Mouse (Mus musculus) CH12.LX (cell line): ENCODE results near the gene Myl9. TPM values are rescaled to one million over a fixed set of nuclear protein-coding genes. Genes with fewer than 3 reads are reported as not detected.

Experiments
- DNase-seq: peaks from one replicate; pipeline ENCODE4 v3.0.0-alpha.2; 2013; ENCODE audit errors: extremely low read depth
- H3K27ac ChIP-seq: 2 replicates; pipeline ENCODE4 v1.5.1; 2012; ENCODE audit warnings: low read depth, mild to moderate bottlenecking, control low read depth, moderate library complexity; ENCODE audit not compliant: insufficient read depth
- H3K27me3 ChIP-seq: replicated peaks from 2 replicates; pipeline ENCODE3; 2012; ENCODE audit warnings: inconsistent platforms
- H3K36me3 ChIP-seq, 2 experiments: replicated peaks in 1 of 2; 2 replicates each; pipeline versions ENCODE3 to v1.6.1; 2012; ENCODE audit warnings: inconsistent platforms in 1 of 2, low read length in 1 of 2, mild to moderate bottlenecking in 1 of 2, mixed read lengths in 1 of 2, moderate library complexity in 1 of 2; ENCODE audit not compliant: control insufficient read depth in 1 of 2, insufficient read depth in 1 of 2
- H3K4me1 ChIP-seq, 2 experiments: 2 replicates each; pipeline ENCODE4 v1.6.1; 2012; ENCODE audit warnings: inconsistent platforms in 1 of 2, moderate library complexity in 1 of 2; ENCODE audit not compliant: insufficient read depth in 2 of 2, control insufficient read depth in 1 of 2
- H3K4me2 ChIP-seq: 2 replicates; pipeline ENCODE4 v1.6.1; 2012; ENCODE audit warnings: low read depth, mild to moderate bottlenecking, control low read depth; ENCODE audit not compliant: poor library complexity, insufficient read depth, severe bottlenecking
- H3K4me3 ChIP-seq, 3 experiments: fragments of 150-350 bp in 1 of 3; sonication (generic) in 1 of 3; replicated peaks in 1 of 3; 2 replicates each; pipeline versions ENCODE3 to v1.5.1; 2011 to 2012; ENCODE audit warnings: low read depth in 2 of 3, low read length in 2 of 3, mild to moderate bottlenecking in 2 of 3, moderate library complexity in 2 of 3, control low read depth in 1 of 3, improper control_type of control experiment in 1 of 3, inconsistent platforms in 1 of 3, mixed read lengths in 1 of 3; ENCODE audit not compliant: poor library complexity in 1 of 3
- H3K79me2 ChIP-seq: replicated peaks from 2 replicates; pipeline ENCODE4 v1.6.1; 2012; ENCODE audit warnings: mild to moderate bottlenecking, moderate library complexity; ENCODE audit not compliant: control insufficient read depth, poor library complexity, insufficient read depth, severe bottlenecking; ENCODE audit errors: extremely low read depth
- H3K9ac ChIP-seq: 2 replicates; pipeline ENCODE4 v1.6.1; 2012; ENCODE audit warnings: low read depth, mild to moderate bottlenecking, control low read depth, moderate library complexity; ENCODE audit not compliant: insufficient read depth
- H3K9me3 ChIP-seq: replicated peaks from 2 replicates; pipeline ENCODE3; 2012; ENCODE audit warnings: low read length, inconsistent platforms, mixed read lengths
- CHD2 ChIP-seq: IDR thresholded peaks from 2 replicates; pipeline ENCODE4 v1.6.1; 2011; ENCODE audit warnings: low read length, improper control_type of control experiment
- ELF1 ChIP-seq: IDR thresholded peaks from 2 replicates; pipeline ENCODE4 v1.6.1; 2014; ENCODE audit warnings: low read depth, mild to moderate bottlenecking, inconsistent platforms, low read length, improper control_type of control experiment
- EP300 ChIP-seq: IDR thresholded peaks from 2 replicates; pipeline ENCODE4 v1.6.1; 2011; ENCODE audit warnings: low read length, improper control_type of control experiment
- GABPA ChIP-seq: IDR thresholded peaks from 2 replicates; pipeline ENCODE4 v1.6.1; 2012; ENCODE audit warnings: low read depth, low read length, improper control_type of control experiment, inconsistent platforms; ENCODE audit not compliant: insufficient replicate concordance
- IRF4 ChIP-seq: IDR thresholded peaks from 2 replicates; pipeline ENCODE4 v1.6.1; 2014; ENCODE audit warnings: low read depth, mild to moderate bottlenecking, inconsistent platforms, low read length, improper control_type of control experiment
- KAT2A ChIP-seq: IDR thresholded peaks from 2 replicates; pipeline ENCODE4 v1.6.1; 2012; ENCODE audit warnings: low read length, improper control_type of control experiment, inconsistent platforms; ENCODE audit not compliant: insufficient replicate concordance
- MAFK ChIP-seq: IDR thresholded peaks from 2 replicates; pipeline ENCODE4 v1.6.1; 2011; ENCODE audit warnings: low read length, improper control_type of control experiment; ENCODE audit not compliant: insufficient replicate concordance
- MAZ ChIP-seq: IDR thresholded peaks from 2 replicates; pipeline ENCODE4 v1.6.1; 2012; ENCODE audit warnings: low read depth, mild to moderate bottlenecking, inconsistent platforms, low read length, improper control_type of control experiment, moderate library complexity
- MEF2A ChIP-seq: IDR thresholded peaks from 2 replicates; pipeline ENCODE4 v1.6.1; 2014; ENCODE audit warnings: low read depth, mild to moderate bottlenecking, inconsistent platforms, low read length, improper control_type of control experiment, borderline replicate concordance
- MYC ChIP-seq: IDR thresholded peaks from 2 replicates; pipeline ENCODE4 v1.6.1; 2011; ENCODE audit warnings: low read depth, mild to moderate bottlenecking, improper control_type of control experiment, low read length
- POLR2A ChIP-seq: IDR thresholded peaks from 2 replicates; pipeline ENCODE4 v1.6.1; 2011; ENCODE audit warnings: low read depth, mild to moderate bottlenecking, improper control_type of control experiment, low read length
- POLR2AphosphoS2 ChIP-seq: IDR thresholded peaks from 2 replicates; pipeline ENCODE4 v1.6.1; 2011; ENCODE audit warnings: low read depth, low read length, improper control_type of control experiment
- RAD21 ChIP-seq: IDR thresholded peaks from 2 replicates; pipeline ENCODE4 v1.6.1; 2011; ENCODE audit warnings: low read depth, mild to moderate bottlenecking, low read length, improper control_type of control experiment, moderate library complexity
- RCOR1 ChIP-seq: conservative IDR thresholded peaks from 2 replicates; pipeline ENCODE4 v1.6.1; 2012; ENCODE audit warnings: low read depth, mild to moderate bottlenecking, inconsistent platforms, low read length, improper control_type of control experiment
- TBP ChIP-seq: conservative IDR thresholded peaks from 2 replicates; pipeline ENCODE4 v1.6.1; 2011; ENCODE audit warnings: low read depth, low read length, improper control_type of control experiment
- TCF12 ChIP-seq: IDR thresholded peaks from 2 replicates; pipeline ENCODE4 v1.6.1; 2014; ENCODE audit warnings: low read depth, mild to moderate bottlenecking, inconsistent platforms, low read length, improper control_type of control experiment
- UBTF ChIP-seq: IDR thresholded peaks from 2 replicates; pipeline ENCODE4 v1.6.1; 2012; ENCODE audit warnings: low read depth, mild to moderate bottlenecking, inconsistent platforms, low read length, improper control_type of control experiment, moderate library complexity
- ZC3H11A ChIP-seq: IDR thresholded peaks from 2 replicates; pipeline ENCODE4 v1.6.1; 2012; ENCODE audit warnings: low read depth, mild to moderate bottlenecking, inconsistent platforms, low read length, improper control_type of control experiment
- ZMIZ1 ChIP-seq: IDR thresholded peaks from 2 replicates; pipeline ENCODE4 v1.6.1; 2012; ENCODE audit warnings: low read depth, mild to moderate bottlenecking, inconsistent platforms, low read length, improper control_type of control experiment
- ZNF384 ChIP-seq: IDR thresholded peaks from 2 replicates; pipeline ENCODE4 v1.6.1; 2012; ENCODE audit warnings: low read depth, low read length, improper control_type of control experiment, inconsistent platforms
- dilution Hi-C: fragments of 300-500 bp; cut with MboI; formaldehyde crosslinking; loops from 2 replicates; pipeline ENCODE4 v1.14.3; 2020; ENCODE audit warnings: low sequenced_read_pairs; ENCODE audit not compliant: extremely low pct_unique_long_range_greater_than_20kb, extremely low pct_ligation_motif_present
- in situ Hi-C: fragments of 300-500 bp; cut with MboI; formaldehyde crosslinking; loops from 3 replicates; pipeline ENCODE4 v1.14.3; 2019; ENCODE audit warnings: low sequenced_read_pairs, low pct_ligation_motif_present, low pct_unique_long_range_greater_than_20kb, mixed read lengths
- polyA plus RNA-seq: library from polyadenylated mRNA; unstranded; fragments of >175 nt; gene quantifications from 2 replicates; pipeline ENCODE4 v1.2.1, GENCODE M21; 2012; ENCODE audit warnings: low read depth; ENCODE audit not compliant: insufficient read length
- total RNA-seq, 2 experiments: library from RNA; depleted of rRNA; stranded (reverse); fragments of 300-350 nt in 1 of 2; fragments of >200 nt in 1 of 2; gene quantifications; 2 replicates each; pipeline ENCODE4 v1.2.3; 2012 to 2014

Gene Myl9
- total and polyA plus RNA-seq, 3 experiments = not detected

- TF ChIP-seq ELF1 (no peak), KAT2A (no peak), POLR2A (no peak), MYC (no peak), UBTF (no peak), ZNF384 (no peak), ZMIZ1 (no peak), TBP (no peak), CHD2 (no peak), MAZ (no peak), GABPA (no peak), RAD21 (no peak), RCOR1 (no peak), MAFK (no peak), POLR2AphosphoS2 (no peak), TCF12 (no peak), MEF2A (no peak)
- peaks cover 0 to 16% of the 10 kb centered on the region in 2 experiments for H3K36me3 ChIP-seq
- H3K27ac ChIP-seq = no peak overlapping the region
- in situ Hi-C loops (no loop called here), dilution Hi-C loops (no loop called here)
- peaks cover 6 to 80% of the 10 kb centered on the region in 2 experiments; a peak in 2 of 4 replicates for H3K4me1 ChIP-seq
- H3K79me2 ChIP-seq = no peaks in the 10 kb centered on the region
- no peak for DNase-seq
- H3K9me3 ChIP-seq = no peaks in the 10 kb centered on the region
- no peak overlapping the region for H3K4me2 ChIP-seq
- no peaks in the 10 kb centered on the region for H3K27me3 ChIP-seq
- no peak overlapping the region for H3K4me3 ChIP-seq
- H3K9ac ChIP-seq = no peak overlapping the region
These were observed 48.3 kb upstream of the Myl9 start for GRCm38 (mm10) chr2:156726878-156727277.

- Histone ChIP-seq H3K4me2 (peak overlapping the region; percentile 68), H3K79me2 (no peaks in the 10 kb centered on the region), H3K9me3 (no peaks in the 10 kb centered on the region), H3K4me1 (peaks cover 10 to 83% of the 10 kb centered on the region in 2 experiments; a peak in 3 of 4 replicates), H3K4me3 (peak overlapping the region; percentile 51 to 62 (median 54)), H3K27ac (no peak overlapping the region), H3K9ac (peak overlapping the region; percentile 57), H3K27me3 (no peaks in the 10 kb centered on the region), H3K36me3 (peaks cover 0 to 20% of the 10 kb centered on the region in 2 experiments)
- no peak for DNase-seq
- TF ChIP-seq TCF12 (0 out of 2 replicates have a peak, but pooled peaks have one; percentile 6), MEF2A (no peak), ZC3H11A (no peak), EP300 (0 out of 2 replicates have a peak, but pooled peaks have one; percentile 34), IRF4 (0 out of 2 replicates have a peak, but pooled peaks have one; percentile 4)
- in situ Hi-C loops (no loop called here), dilution Hi-C loops (no loop called here)
These were observed 45.4 kb upstream of the Myl9 start for GRCm38 (mm10) chr2:156729537-156730469.
